Mouse (Mus musculus): ENCODE results near the gene Ctu2. TPM values are rescaled to one million over a fixed set of nuclear protein-coding genes. Genes with fewer than 3 reads are reported as not detected.
A peak's percentile ranks its signal among the peaks of the same experiment; 100 is the strongest.

The Ctu2 gene
- polyA plus RNA-seq, 1 experiment: 45.0 TPM

DNA sequence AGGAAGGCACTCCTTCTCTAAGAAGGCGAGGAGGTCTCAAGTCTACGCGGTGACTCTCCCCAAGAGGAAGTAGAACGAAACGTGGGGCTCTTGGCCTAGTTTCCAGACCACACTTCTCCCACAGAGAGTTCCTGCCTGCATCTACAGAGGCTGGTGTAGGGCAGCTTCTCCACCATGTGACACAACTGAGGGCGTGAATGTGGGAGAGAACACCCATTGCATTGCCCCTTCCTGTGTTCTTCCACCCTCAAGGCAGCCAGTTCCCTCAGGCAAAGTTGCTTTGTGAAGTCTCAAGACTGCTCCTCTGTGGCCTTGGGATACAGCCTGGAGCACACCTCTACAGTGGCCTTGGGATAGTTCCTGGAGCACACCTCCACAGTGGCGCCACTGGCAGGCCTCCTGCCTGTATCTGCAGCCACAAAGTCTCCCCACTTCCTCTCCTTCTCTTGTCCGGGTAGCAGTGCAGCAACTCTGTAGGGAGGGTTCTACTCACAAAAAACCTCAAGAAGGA, 2.0 kb upstream of the Ctu2 start:
- TF ChIP-seq CTCF (IDR thresholded peaks at IDR 0.05; ENCODE audit: borderline replicate concordance, insufficient read depth, low read depth, low read length) (no peak), POLR2A (IDR thresholded peaks at IDR 0.05; ENCODE audit: borderline replicate concordance, insufficient read depth, low read length) (no peak)

DNA sequence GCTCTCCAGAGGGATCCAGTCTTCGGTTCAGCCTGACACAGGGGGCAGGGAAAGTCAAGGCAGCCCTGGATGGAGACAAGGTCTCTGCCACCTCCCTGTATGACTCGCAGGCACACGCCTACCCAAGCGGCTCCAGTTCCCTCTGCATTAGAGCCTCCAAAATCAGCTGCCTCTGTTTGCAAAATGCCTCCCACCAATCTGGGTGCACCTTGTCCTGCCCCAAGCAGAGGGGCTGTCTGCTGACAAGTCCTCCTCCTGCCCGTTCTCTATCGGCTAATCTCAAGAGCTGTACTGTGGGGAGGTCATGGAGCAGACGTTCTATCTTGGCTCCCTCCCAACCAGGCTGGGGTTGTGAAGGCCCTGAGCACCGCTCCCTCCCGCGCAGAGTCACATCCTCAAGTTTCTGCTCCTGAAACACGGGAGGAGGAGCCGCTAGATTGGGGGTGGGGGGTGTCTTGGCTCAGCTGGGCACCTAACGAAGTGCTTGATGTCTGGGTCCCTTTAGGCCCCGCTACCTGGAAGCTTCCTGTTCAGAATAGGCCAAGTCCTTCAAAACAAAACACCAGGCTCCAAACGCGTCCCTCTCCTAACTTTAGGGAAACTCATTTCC, 887 bp upstream of the Ctu2 start:
- Histone ChIP-seq H3K4me3 (replicated peaks; ENCODE audit: insufficient read depth, low read depth, low read length) (peak overlapping the region; percentile 82), H3K27me3 (ENCODE audit: control insufficient read depth, insufficient read depth, low read length) (no peaks in the 10 kb centered on the region), H3K4me1 (ENCODE audit: control insufficient read depth, insufficient read depth, low read length) (peaks cover 18% of the 10 kb centered on the region), H3K27ac (ENCODE audit: insufficient read depth, low read length) (no peak overlapping the region)
- 2% methylated on average over 16 of the region's 16 CpGs for WGBS
- no peak for TF ChIP-seq CTCF (IDR thresholded peaks at IDR 0.05; ENCODE audit: borderline replicate concordance, insufficient read depth, low read depth, low read length)
- no peak for TF ChIP-seq POLR2A (IDR thresholded peaks at IDR 0.05; ENCODE audit: borderline replicate concordance, insufficient read depth, low read length)
- DNase-seq: peak; percentile 43 to 57

More for the DNA sequence above, 2.0 kb upstream of the Ctu2 start:
- peaks cover 18% of the 10 kb centered on the region for H3K4me1 ChIP-seq (ENCODE audit: control insufficient read depth, insufficient read depth, low read length)
- WGBS: 86% methylated on average over 8 of the region's 8 CpGs
- no peaks in the 10 kb centered on the region for H3K27me3 ChIP-seq (ENCODE audit: control insufficient read depth, insufficient read depth, low read length)
- H3K27ac ChIP-seq (ENCODE audit: insufficient read depth, low read length): no peak overlapping the region
- H3K4me3 ChIP-seq (replicated peaks; ENCODE audit: insufficient read depth, low read depth, low read length): no peak overlapping the region
- DNase-seq: no peak

DNA sequence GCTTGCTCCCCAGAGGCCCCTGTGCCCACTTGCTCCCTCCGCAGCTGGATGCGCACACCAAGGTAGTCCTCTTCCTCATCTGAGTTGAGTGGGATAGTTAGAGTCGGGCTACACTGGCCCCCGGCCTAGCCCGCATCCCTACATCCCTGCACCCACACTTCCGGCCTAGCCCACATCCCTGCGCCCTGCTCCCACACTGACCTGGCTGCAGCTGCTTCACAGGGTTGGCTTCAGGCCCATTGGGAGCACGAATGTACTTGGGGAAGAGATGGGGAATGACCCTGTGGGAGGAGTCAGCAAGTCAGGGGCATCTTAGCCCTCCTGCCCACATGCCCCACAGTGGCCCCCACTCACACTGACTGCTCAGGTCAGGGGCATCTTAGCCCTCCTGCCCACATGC, 6.5 kb downstream of the Ctu2 start:
- Histone ChIP-seq H3K4me1 (ENCODE audit: control insufficient read depth, insufficient read depth, low read length) (peaks cover 1% of the 10 kb centered on the region), H3K4me3 (replicated peaks; ENCODE audit: insufficient read depth, low read depth, low read length) (no peak overlapping the region), H3K27me3 (ENCODE audit: control insufficient read depth, insufficient read depth, low read length) (no peaks in the 10 kb centered on the region), H3K27ac (ENCODE audit: insufficient read depth, low read length) (no peak overlapping the region)
- WGBS: 84% methylated on average over 8 of the region's 8 CpGs
- DNase-seq: no peak
- no peak for TF ChIP-seq CTCF (IDR thresholded peaks at IDR 0.05; ENCODE audit: borderline replicate concordance, insufficient read depth, low read depth, low read length)
- TF ChIP-seq POLR2A (IDR thresholded peaks at IDR 0.05; ENCODE audit: borderline replicate concordance, insufficient read depth, low read length): no peak

DNA sequence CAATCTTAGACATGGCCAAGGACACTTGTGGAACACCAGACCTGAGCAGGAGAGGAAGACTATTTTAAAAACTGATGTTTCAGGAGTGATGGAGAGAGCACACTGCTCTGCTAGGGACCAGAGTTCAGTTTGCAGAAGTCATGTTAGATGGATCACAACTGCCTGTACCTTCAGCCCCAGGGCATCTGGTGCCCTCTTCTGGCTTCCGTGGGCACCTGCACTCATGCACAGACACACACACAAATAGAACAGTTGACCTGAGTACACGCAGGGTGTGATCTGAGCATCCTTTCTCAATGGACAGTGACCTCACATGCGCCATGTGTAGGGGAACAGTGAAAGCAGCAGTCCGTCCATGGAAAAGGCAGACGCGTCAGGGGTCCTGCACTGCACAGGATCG, 7.9 kb downstream of the Ctu2 start:
- WGBS: 97% methylated on average over 7 of the region's 7 CpGs
- H3K4me1 ChIP-seq (ENCODE audit: control insufficient read depth, insufficient read depth, low read length): no peaks in the 10 kb centered on the region; the same call in 1 of the 2 replicates
- H3K4me3 ChIP-seq (replicated peaks; ENCODE audit: insufficient read depth, low read depth, low read length): no peak overlapping the region
- H3K27me3 ChIP-seq (ENCODE audit: control insufficient read depth, insufficient read depth, low read length): no peaks in the 10 kb centered on the region
- no peak for TF ChIP-seq POLR2A (IDR thresholded peaks at IDR 0.05; ENCODE audit: borderline replicate concordance, insufficient read depth, low read length)
- TF ChIP-seq CTCF (IDR thresholded peaks at IDR 0.05; ENCODE audit: borderline replicate concordance, insufficient read depth, low read depth, low read length): no peak
- H3K27ac ChIP-seq (ENCODE audit: insufficient read depth, low read length): no peak overlapping the region
- no peak for DNase-seq

DNA sequence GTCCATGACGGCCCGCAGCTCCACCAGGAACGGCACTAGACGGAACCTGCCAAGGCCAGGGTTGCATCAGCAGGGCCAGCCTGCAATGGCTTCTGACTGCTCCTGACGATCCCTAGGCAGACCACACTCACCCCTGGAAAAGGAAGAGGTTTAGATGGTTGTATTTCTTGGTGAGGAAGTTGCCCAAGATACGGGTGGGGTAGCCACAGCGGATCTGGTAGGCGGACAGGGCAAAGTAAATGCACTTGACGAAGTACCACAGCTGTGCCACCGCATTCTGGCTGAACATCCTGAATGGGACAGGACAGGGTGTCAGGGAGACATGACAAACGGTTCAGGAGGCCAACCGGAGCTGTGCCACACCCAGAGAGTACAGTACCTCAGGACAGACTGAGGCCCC, 8.9 kb downstream of the Ctu2 start:
- H3K27ac ChIP-seq (ENCODE audit: insufficient read depth, low read length): no peak overlapping the region
- H3K4me1 ChIP-seq (ENCODE audit: control insufficient read depth, insufficient read depth, low read length): no peaks in the 10 kb centered on the region
- no peak overlapping the region for H3K4me3 ChIP-seq (replicated peaks; ENCODE audit: insufficient read depth, low read depth, low read length)
- DNase-seq: no peak
- WGBS: 84% methylated on average over 12 of the region's 12 CpGs
- no peak for TF ChIP-seq POLR2A (IDR thresholded peaks at IDR 0.05; ENCODE audit: borderline replicate concordance, insufficient read depth, low read length)
- no peak for TF ChIP-seq CTCF (IDR thresholded peaks at IDR 0.05; ENCODE audit: borderline replicate concordance, insufficient read depth, low read depth, low read length)
- no peaks in the 10 kb centered on the region for H3K27me3 ChIP-seq (ENCODE audit: control insufficient read depth, insufficient read depth, low read length)

DNA sequence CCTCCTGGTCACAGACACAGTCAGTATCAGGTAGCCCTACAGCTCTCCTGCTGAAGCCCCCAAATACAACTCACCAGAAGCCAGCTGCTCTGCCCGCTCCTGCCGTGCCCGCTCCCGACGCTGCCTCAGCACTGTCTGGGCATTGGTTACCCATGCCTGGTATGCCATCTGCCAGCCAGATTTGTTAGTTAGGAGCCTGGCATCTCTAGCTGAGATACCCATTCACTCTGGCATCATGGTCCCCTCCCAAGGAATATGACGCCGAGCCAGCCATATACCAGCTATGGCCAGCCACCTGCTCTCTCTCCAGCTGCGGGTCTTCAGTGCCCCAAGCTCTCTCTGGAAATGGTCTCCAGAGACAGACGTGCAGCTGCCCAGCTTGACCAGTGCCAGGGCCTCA, 12.4 kb downstream of the Ctu2 start:
- H3K27ac ChIP-seq (ENCODE audit: insufficient read depth, low read length): no peak overlapping the region
- no peak for DNase-seq
- no peak for TF ChIP-seq POLR2A (IDR thresholded peaks at IDR 0.05; ENCODE audit: borderline replicate concordance, insufficient read depth, low read length)
- no peak for TF ChIP-seq CTCF (IDR thresholded peaks at IDR 0.05; ENCODE audit: borderline replicate concordance, insufficient read depth, low read depth, low read length)
- no peaks in the 10 kb centered on the region for H3K27me3 ChIP-seq (ENCODE audit: control insufficient read depth, insufficient read depth, low read length)
- 10% methylated on average over 9 of the region's 9 CpGs for WGBS
- no peaks in the 10 kb centered on the region for H3K4me1 ChIP-seq (ENCODE audit: control insufficient read depth, insufficient read depth, low read length)
- no peak overlapping the region for H3K4me3 ChIP-seq (replicated peaks; ENCODE audit: insufficient read depth, low read depth, low read length)

DNA sequence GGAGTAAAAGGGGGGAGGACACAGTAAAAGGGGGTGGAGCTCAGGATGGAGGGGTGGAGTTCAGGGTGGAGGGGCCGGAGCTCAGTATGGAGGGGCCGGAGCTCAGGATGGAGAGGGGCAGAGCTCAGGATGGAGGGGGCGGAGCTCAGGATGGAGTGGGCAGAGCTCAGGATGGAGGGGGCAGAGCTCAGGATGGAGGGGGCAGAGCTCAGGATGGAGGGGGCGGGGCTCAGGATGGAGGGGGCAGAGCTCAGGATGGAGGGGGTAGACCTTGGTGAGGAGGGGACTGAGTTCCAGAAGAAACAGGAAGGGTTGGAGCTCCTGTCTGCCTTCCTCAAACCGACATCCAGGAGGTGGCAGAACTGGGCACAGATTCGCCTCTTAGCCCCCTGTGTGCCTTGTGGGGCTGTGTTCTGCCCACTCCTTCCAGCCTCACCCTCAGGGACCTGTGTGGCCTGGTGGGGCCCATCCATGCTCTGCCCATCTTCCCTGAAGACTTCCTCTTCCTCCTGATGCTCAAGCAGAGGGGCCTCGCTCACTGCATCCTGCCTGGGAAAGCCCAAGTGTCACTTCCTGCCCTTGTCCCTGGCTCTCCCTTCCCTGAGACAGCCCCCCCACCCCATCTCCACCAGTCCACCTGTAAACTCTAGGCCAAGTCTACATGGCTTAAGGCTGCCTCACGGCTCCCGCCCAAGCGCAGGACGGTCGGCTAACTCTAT, 21.2 kb downstream of the Ctu2 start:
- WGBS: 86% methylated on average over 12 of the region's 12 CpGs
- Histone ChIP-seq H3K4me1 (ENCODE audit: control insufficient read depth, insufficient read depth, low read length) (no peaks in the 10 kb centered on the region), H3K27ac (ENCODE audit: insufficient read depth, low read length) (no peak overlapping the region), H3K27me3 (ENCODE audit: control insufficient read depth, insufficient read depth, low read length) (no peaks in the 10 kb centered on the region), H3K4me3 (replicated peaks; ENCODE audit: insufficient read depth, low read depth, low read length) (no peak overlapping the region)
- DNase-seq: no peak
- TF ChIP-seq POLR2A (IDR thresholded peaks at IDR 0.05; ENCODE audit: borderline replicate concordance, insufficient read depth, low read length): no peak
- TF ChIP-seq CTCF (IDR thresholded peaks at IDR 0.05; ENCODE audit: borderline replicate concordance, insufficient read depth, low read depth, low read length): no peak

DNA sequence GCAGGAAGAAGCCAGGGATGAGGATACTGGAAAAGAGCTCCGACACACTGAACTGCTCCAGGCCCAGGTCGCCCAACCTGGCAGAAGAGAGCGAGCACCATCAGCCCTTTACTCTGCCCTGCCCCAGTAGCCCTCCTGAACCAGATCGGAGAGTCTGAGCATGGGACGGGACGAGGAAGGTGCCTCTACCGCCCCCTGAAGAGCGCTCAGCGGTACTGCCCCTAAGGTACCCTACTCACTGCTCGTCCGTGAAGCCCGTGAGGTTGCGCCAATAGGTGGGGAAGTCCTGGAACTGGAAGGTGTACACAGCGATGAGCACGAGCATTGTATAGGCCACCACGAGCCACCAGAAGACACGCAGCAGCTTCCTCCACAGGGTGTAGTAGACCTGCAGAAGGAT, 22.0 kb downstream of the Ctu2 start:
- Histone ChIP-seq H3K27ac (ENCODE audit: insufficient read depth, low read length) (no peak overlapping the region), H3K27me3 (ENCODE audit: control insufficient read depth, insufficient read depth, low read length) (no peaks in the 10 kb centered on the region), H3K4me3 (replicated peaks; ENCODE audit: insufficient read depth, low read depth, low read length) (no peak overlapping the region), H3K4me1 (ENCODE audit: control insufficient read depth, insufficient read depth, low read length) (no peaks in the 10 kb centered on the region)
- TF ChIP-seq POLR2A (IDR thresholded peaks at IDR 0.05; ENCODE audit: borderline replicate concordance, insufficient read depth, low read length): no peak
- peak; percentile 28; the same call in 1 of the 2 replicates for TF ChIP-seq CTCF (IDR thresholded peaks at IDR 0.05; ENCODE audit: borderline replicate concordance, insufficient read depth, low read depth, low read length)
- 60% methylated on average over 17 of the region's 17 CpGs for WGBS
- no peak for DNase-seq

All from cerebellum, adult 2 months (tissue).